Mouse (Mus musculus) limb, embryonic 11.5 days (tissue): ENCODE results near the gene Idh3a. TPM values are rescaled to one million over a fixed set of nuclear protein-coding genes. Genes with fewer than 3 reads are reported as not detected.

ENCODE experiments used
- ATAC-seq: fragments of 200-750 bp; cut with Nextera tagmentation; 2 replicates; pipeline ENCODE4 v1.8.0; 2017; ENCODE audit warnings: low read depth; ENCODE audit not compliant: insufficient number of reproducible peaks, low FRiP score, low TSS enrichment
- DNase-seq: peaks from one replicate; pipeline ENCODE4 v3.0.0-alpha.2; 2015; ENCODE audit warnings: low spot score
- H3K27ac ChIP-seq: fragments of 300-500 bp; sonication (generic); replicated peaks from 2 replicates; pipeline ENCODE4 v1.5.1; 2014; ENCODE audit warnings: low read depth, mild to moderate bottlenecking, low read length
- H3K27me3 ChIP-seq: fragments of 300-500 bp; sonication (generic); 2 replicates; pipeline ENCODE4 v1.6.1; 2014; ENCODE audit warnings: mild to moderate bottlenecking, low read length, mixed read lengths; ENCODE audit not compliant: control insufficient read depth, insufficient read depth
- H3K36me3 ChIP-seq: fragments of 300-500 bp; sonication (generic); 2 replicates; pipeline ENCODE4 v1.6.1; 2014; ENCODE audit warnings: mild to moderate bottlenecking, low read length, moderate library complexity, mixed read lengths; ENCODE audit not compliant: control insufficient read depth, insufficient read depth
- H3K4me1 ChIP-seq: fragments of 300-500 bp; sonication (generic); 2 replicates; pipeline ENCODE4 v1.6.1; 2014; ENCODE audit warnings: low read length, mixed read lengths; ENCODE audit not compliant: control insufficient read depth, insufficient read depth
- H3K4me2 ChIP-seq: fragments of 300-500 bp; sonication (generic); 2 replicates; pipeline ENCODE4 v1.6.1; 2014; ENCODE audit warnings: low read depth, mild to moderate bottlenecking, moderate library complexity; ENCODE audit not compliant: severe bottlenecking
- H3K4me3 ChIP-seq: fragments of 300-500 bp; sonication (generic); 2 replicates; pipeline ENCODE4 v1.5.1; 2014; ENCODE audit warnings: low read depth, low read length
- H3K9ac ChIP-seq: fragments of 300-500 bp; sonication (generic); 2 replicates; pipeline ENCODE4 v1.6.1; 2014; ENCODE audit warnings: mild to moderate bottlenecking, low read length
- H3K9me3 ChIP-seq: fragments of 300-500 bp; sonication (generic); 2 replicates; pipeline ENCODE4 v1.6.1; 2016; ENCODE audit warnings: low read length; ENCODE audit not compliant: control insufficient read depth
- WGBS: fragments of 180-500 bp; shearing (Covaris S2); extraction: QIAGEN DNeasy Blood & Tissue Kit; methylation state at CpG from one replicate; pipeline ENCODE4 v1.1.7; 2014; 5-methylcytosine and 5-hydroxymethylcytosine counted together
- polyA plus RNA-seq: library from polyadenylated mRNA; unstranded; fragments of >200 nt; fragmentation: Nextera tagmentation; extraction: Ambion mirVana; gene quantifications from 2 replicates; pipeline ENCODE4 v1.2.1, GENCODE M21; 2014

The Idh3a gene
- polyA plus RNA-seq, 1 experiment from 2014 or later: 125 TPM

GRCm38 (mm10) chr9:54643179-54643578 is 57.0 kb downstream of the Idh3a start:
- no peaks in the 10 kb centered on the region for H3K4me1 ChIP-seq
- WGBS: 92% methylated on average over 7 of the region's 7 CpGs
- no peaks in the 10 kb centered on the region for H3K27me3 ChIP-seq
- no peak overlapping the region for H3K27ac ChIP-seq
- no peak overlapping the region for H3K9ac ChIP-seq
- H3K36me3 ChIP-seq: no peaks in the 10 kb centered on the region
- H3K4me3 ChIP-seq: no peak overlapping the region
- ATAC-seq (no peak), DNase-seq (no peak)
- no peaks in the 10 kb centered on the region for H3K9me3 ChIP-seq
- H3K4me2 ChIP-seq: no peak overlapping the region

DNA sequence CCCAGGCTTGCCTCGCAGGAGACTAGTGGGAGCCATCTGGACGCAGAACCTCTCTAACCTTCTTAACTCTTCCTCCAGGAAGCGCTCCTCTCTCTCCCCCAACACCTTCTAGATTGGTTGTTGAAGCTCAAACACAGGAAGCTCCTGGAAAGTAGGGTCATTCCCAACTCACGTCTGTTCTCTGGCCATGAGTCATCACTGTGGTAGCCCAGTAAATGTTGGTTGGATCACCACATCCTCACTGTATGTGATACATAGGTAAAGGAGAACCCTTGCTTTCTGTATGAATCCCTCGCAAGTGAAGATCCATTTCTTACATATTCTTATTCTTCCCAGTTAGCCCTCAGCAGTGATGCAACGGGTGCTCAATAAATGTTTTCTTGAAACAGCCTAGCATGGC is 59.4 kb downstream of the Idh3a start:
- DNase-seq: no peak
- Histone ChIP-seq H3K4me2 (no peak overlapping the region), H3K27ac (no peak overlapping the region), H3K9ac (no peak overlapping the region), H3K4me1 (no peaks in the 10 kb centered on the region), H3K4me3 (no peak overlapping the region), H3K36me3 (no peaks in the 10 kb centered on the region), H3K27me3 (no peaks in the 10 kb centered on the region), H3K9me3 (no peaks in the 10 kb centered on the region)
- ATAC-seq: no peak
- 82% methylated on average over 6 of the region's 6 CpGs for WGBS

- Histone ChIP-seq H3K9me3 (no peaks in the 10 kb centered on the region), H3K27ac (no peak overlapping the region), H3K36me3 (no peaks in the 10 kb centered on the region), H3K9ac (no peak overlapping the region), H3K27me3 (no peaks in the 10 kb centered on the region), H3K4me3 (no peak overlapping the region), H3K4me1 (no peaks in the 10 kb centered on the region), H3K4me2 (no peak overlapping the region)
- no peak for DNase-seq
- WGBS: 70% methylated on average over 9 of the region's 9 CpGs
- no peak for ATAC-seq
These were observed 60.1 kb downstream of the Idh3a start for GRCm38 (mm10) chr9:54646252-54646651.

DNA sequence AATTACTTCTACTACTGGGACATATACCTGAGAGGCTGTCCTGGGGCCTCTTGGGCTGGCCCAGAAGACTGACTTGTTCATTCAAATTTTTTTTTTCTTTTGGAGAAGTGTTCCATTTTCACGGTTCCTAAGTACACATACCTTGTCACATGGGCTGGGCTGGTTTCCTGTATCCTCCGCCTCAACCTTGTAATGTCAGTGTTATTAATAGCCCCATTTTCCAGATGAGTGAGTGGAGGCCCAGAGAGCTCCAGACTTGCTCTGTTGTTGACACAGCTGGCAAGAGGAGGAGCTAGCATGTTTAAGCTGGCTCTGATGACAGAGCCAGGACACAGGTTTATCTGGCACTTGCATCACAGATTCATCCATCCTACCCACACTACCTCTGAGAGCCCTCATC is 61.3 kb downstream of the Idh3a start:
- H3K9me3 ChIP-seq: no peaks in the 10 kb centered on the region
- no peak overlapping the region for H3K9ac ChIP-seq
- no peak for ATAC-seq
- DNase-seq: no peak
- H3K4me3 ChIP-seq: no peak overlapping the region
- no peaks in the 10 kb centered on the region for H3K27me3 ChIP-seq
- no peak overlapping the region for H3K27ac ChIP-seq
- no peaks in the 10 kb centered on the region for H3K4me1 ChIP-seq
- H3K36me3 ChIP-seq: no peaks in the 10 kb centered on the region
- WGBS: 83% methylated on average over 2 of the region's 2 CpGs
- no peak overlapping the region for H3K4me2 ChIP-seq

GRCm38 (mm10) chr9:54649360-54649759 is 63.2 kb downstream of the Idh3a start:
- no peak overlapping the region for H3K4me3 ChIP-seq
- no peaks in the 10 kb centered on the region for H3K9me3 ChIP-seq
- DNase-seq: no peak
- no peak overlapping the region for H3K27ac ChIP-seq
- H3K27me3 ChIP-seq: no peaks in the 10 kb centered on the region
- 85% methylated on average over 1 of the region's 1 CpGs for WGBS
- ATAC-seq: no peak
- no peaks in the 10 kb centered on the region for H3K4me1 ChIP-seq
- no peaks in the 10 kb centered on the region for H3K36me3 ChIP-seq
- no peak overlapping the region for H3K9ac ChIP-seq
- H3K4me2 ChIP-seq: no peak overlapping the region

DNA sequence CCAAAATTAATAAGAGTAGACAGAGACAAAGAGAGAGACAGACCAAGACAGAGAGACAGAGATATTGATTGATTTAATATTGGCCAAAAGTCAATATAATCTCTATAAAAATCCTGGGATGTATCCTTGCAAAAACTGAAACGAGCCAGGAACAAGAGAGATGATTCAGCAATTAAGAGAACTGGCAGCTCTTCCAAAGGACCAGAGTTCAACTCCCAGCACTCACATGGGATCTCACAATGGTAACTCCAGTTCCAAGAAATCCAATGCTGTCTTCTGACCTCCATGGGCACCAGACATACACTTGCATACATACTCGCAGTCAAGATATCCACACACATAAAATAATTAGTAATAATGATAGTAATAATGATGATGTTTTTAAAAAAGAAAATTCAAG is 66.6 kb downstream of the Idh3a start:
- ATAC-seq: no peak
- 73% methylated on average over 2 of the region's 2 CpGs for WGBS
- DNase-seq: no peak
- Histone ChIP-seq H3K4me2 (no peak overlapping the region), H3K9me3 (no peaks in the 10 kb centered on the region), H3K4me1 (no peaks in the 10 kb centered on the region), H3K9ac (no peak overlapping the region), H3K27me3 (no peaks in the 10 kb centered on the region), H3K36me3 (no peaks in the 10 kb centered on the region), H3K4me3 (no peak overlapping the region), H3K27ac (no peak overlapping the region)

Other genes with a start within 250 kb of the Idh3a start
- gene Dmxl2, start 84.7 kb upstream of the Idh3a start, polyA plus RNA-seq: 6.5 and 6.6 TPM in 2 replicates
- not detected in 2 replicates for gene Sh2d7, start 47.4 kb upstream of the Idh3a start, polyA plus RNA-seq
- 15.4 and 16.3 TPM in 2 replicates for gene Cib2, start 26.1 kb upstream of the Idh3a start, polyA plus RNA-seq
- 0.32 and 0.58 TPM in 2 replicates for gene Acsbg1, start 75.5 kb downstream of the Idh3a start, polyA plus RNA-seq
- gene Dnaja4, start 112.5 kb downstream of the Idh3a start, polyA plus RNA-seq: 3.1 and 3.6 TPM in 2 replicates
- 182 and 185 TPM in 2 replicates for gene Wdr61, start 148.2 kb downstream of the Idh3a start, polyA plus RNA-seq
- gene Crabp1, start 178.4 kb downstream of the Idh3a start, polyA plus RNA-seq: 295 and 359 TPM in 2 replicates